Mouse (Mus musculus): ENCODE measurements around the gene H2-M10.6.

- TF ChIP-seq CTCF (IDR thresholded peaks at IDR 0.05; ENCODE audit: borderline replicate concordance, insufficient read depth, low read depth, low read length) (no peak), POLR2A (IDR thresholded peaks at IDR 0.05; ENCODE audit: borderline replicate concordance, insufficient read depth, low read length) (no peak)
These were observed 32.3 kb downstream of the H2-M10.6 start for GRCm38 (mm10) chr17:36844286-36844719.

Data from cerebellum, adult 2 months (tissue).